Mouse (Mus musculus) heart, embryonic 12.5 days (tissue): ENCODE data around the gene Col2a1. TPM values are rescaled to one million over a fixed set of nuclear protein-coding genes. Genes with fewer than 3 reads are reported as not detected.
A peak's percentile ranks its signal among the peaks of the same experiment; 100 is the strongest.

Experiments
- ATAC-seq: fragments of 200-750 bp; cut with Nextera tagmentation; 2 replicates; pipeline ENCODE4 v1.8.0; 2017; ENCODE audit warnings: moderate TSS enrichment, moderate library complexity; ENCODE audit not compliant: insufficient number of reproducible peaks, low FRiP score
- H3K27ac ChIP-seq: fragments of 300-500 bp; sonication (generic); 2 replicates; pipeline ENCODE4 v1.5.1; 2016; ENCODE audit warnings: mild to moderate bottlenecking, moderate library complexity; ENCODE audit not compliant: poor library complexity, severe bottlenecking
- H3K27me3 ChIP-seq: fragments of 300-500 bp; sonication (generic); replicated peaks from 2 replicates; pipeline ENCODE4 v1.6.1; 2016; ENCODE audit warnings: mild to moderate bottlenecking, moderate library complexity
- H3K36me3 ChIP-seq: fragments of 300-500 bp; sonication (generic); 2 replicates; pipeline ENCODE4 v1.6.1; 2016; ENCODE audit warnings: mild to moderate bottlenecking, moderate library complexity
- H3K4me1 ChIP-seq: fragments of 300-500 bp; sonication (generic); replicated peaks from 2 replicates; pipeline ENCODE4 v1.6.1; 2016; ENCODE audit warnings: mild to moderate bottlenecking
- H3K4me2 ChIP-seq: fragments of 300-500 bp; sonication (generic); 2 replicates; pipeline ENCODE4 v1.6.1; 2016; ENCODE audit warnings: mild to moderate bottlenecking, moderate library complexity
- H3K4me3 ChIP-seq: fragments of 300-500 bp; sonication (generic); 2 replicates; pipeline ENCODE4 v1.5.1; 2016; ENCODE audit warnings: mild to moderate bottlenecking
- H3K9ac ChIP-seq: fragments of 300-500 bp; sonication (generic); 2 replicates; pipeline ENCODE4 v1.6.1; 2016; ENCODE audit warnings: mild to moderate bottlenecking, moderate library complexity
- H3K9me3 ChIP-seq: fragments of 300-500 bp; sonication (generic); replicated peaks from 2 replicates; pipeline ENCODE4 v1.6.1; 2016; ENCODE audit warnings: mild to moderate bottlenecking, moderate library complexity
- WGBS: fragments of 180-500 bp; shearing (Covaris S2); methylation state at CpG from one replicate; pipeline ENCODE4 v1.1.7; 2016; 5-methylcytosine and 5-hydroxymethylcytosine counted together
- polyA plus RNA-seq: library from polyadenylated mRNA; unstranded; fragments of >200 nt; fragmentation: Nextera tagmentation; extraction: Ambion mirVana; gene quantifications from 2 replicates; pipeline ENCODE4 v1.2.1, GENCODE M21; 2016

Col2a1 gene
- polyA plus RNA-seq, 1 experiment from 2014 or later: 78.9 TPM

DNA sequence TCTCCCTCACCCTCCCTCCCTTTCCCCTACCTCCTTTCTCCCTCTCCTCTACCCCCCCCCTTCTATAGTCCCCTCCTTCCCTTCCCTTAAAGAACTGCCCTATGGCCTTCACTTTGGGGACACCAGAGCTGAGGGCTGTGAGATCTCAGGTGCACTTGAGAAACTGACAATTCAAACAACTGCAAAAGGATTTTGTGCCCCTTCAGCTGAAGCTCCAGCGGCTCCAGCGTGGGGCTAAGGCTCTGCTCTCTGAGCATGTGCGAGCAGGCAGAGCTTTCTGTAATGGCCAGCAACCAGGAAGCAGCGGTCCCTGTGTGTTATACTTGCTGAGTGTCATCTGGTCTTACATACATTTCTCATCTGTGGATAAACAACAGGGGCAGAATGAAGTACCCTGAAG, 48.8 kb downstream of the Col2a1 start:
- H3K4me3 ChIP-seq: no peak overlapping the region
- H3K4me1 ChIP-seq: 0 out of 2 replicates have a peak, but pooled peaks cover 4% of the 10 kb centered on the region
- ATAC-seq: no peak
- H3K9ac ChIP-seq: no peak overlapping the region
- H3K27me3 ChIP-seq: peaks cover 30% of the 10 kb centered on the region
- no peak overlapping the region for H3K4me2 ChIP-seq
- WGBS: 31% methylated on average over 4 of the region's 4 CpGs
- H3K36me3 ChIP-seq: no peaks in the 10 kb centered on the region
- no peak overlapping the region for H3K27ac ChIP-seq
- H3K9me3 ChIP-seq: no peaks in the 10 kb centered on the region

DNA sequence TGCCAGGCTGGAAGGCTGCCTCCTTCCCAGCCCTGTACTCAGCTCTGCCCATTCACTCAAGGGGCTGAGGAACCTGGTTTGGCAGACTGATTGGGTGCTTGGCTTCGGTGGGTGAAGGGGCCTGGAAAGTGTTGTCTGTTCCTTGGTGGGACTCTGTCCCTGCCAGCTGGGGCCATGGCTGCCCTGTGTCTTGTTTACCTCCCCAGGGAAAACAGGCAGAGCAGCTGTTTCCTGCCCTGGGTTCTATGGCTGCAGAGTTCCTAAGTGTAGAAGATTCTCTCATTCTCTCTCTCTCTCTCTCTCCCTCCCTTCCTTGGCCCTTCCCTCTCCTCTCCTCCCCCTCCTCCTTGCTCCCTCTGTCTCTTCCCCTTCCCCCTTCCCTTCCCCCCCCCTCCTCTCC, 49.2 kb downstream of the Col2a1 start:
- Histone ChIP-seq H3K27me3 (peaks cover 34% of the 10 kb centered on the region), H3K4me3 (no peak overlapping the region), H3K4me2 (no peak overlapping the region), H3K27ac (no peak overlapping the region), H3K9ac (no peak overlapping the region), H3K9me3 (no peaks in the 10 kb centered on the region), H3K36me3 (no peaks in the 10 kb centered on the region), H3K4me1 (0 out of 2 replicates have a peak, but pooled peaks cover 4% of the 10 kb centered on the region)
- 42% methylated on average over 1 of the region's 1 CpGs for WGBS
- ATAC-seq: no peak

DNA sequence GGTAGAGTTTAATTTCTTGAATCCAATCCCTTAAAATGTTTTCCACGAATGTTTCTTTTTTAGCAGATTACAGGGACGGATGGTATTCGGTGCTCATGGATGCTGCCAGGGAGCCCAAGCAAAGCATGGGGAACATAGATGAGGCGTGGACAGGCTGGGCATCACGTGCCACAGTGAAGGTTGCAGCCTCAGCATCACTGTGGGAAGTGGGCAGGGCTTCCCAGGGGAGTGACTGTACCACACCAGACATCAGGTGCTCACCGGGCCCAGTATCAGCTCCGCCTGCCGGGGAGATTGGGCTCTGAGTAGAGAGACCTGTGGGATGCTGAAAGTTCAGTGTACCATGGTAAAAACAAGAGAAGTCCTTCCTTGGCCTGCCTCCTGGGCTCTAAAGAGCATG, 49.8 kb downstream of the Col2a1 start:
- Histone ChIP-seq H3K9ac (no peak overlapping the region), H3K4me2 (no peak overlapping the region), H3K27ac (no peak overlapping the region), H3K9me3 (no peaks in the 10 kb centered on the region), H3K27me3 (peaks cover 37% of the 10 kb centered on the region), H3K36me3 (no peaks in the 10 kb centered on the region), H3K4me1 (0 out of 2 replicates have a peak, but pooled peaks cover 4% of the 10 kb centered on the region), H3K4me3 (no peak overlapping the region)
- no peak for ATAC-seq
- WGBS: 76% methylated on average over 8 of the region's 8 CpGs

DNA sequence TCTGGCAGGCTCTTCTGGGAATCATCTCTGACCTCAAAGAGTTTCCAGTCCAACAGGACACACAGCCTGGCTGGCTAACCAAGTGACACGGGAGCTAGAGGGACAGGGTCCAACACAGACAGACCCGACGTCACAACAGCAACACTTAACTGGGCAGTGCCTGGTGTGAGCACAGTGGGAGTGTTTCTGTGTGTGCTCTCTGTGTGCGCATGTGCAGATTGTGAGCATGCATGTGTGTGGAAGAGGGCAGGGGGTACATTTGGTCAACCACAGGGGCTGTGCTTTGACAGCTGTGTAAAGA, 51.7 kb downstream of the Col2a1 start:
- ATAC-seq: no peak
- Histone ChIP-seq H3K27ac (no peak overlapping the region), H3K9ac (no peak overlapping the region), H3K36me3 (no peaks in the 10 kb centered on the region), H3K4me2 (no peak overlapping the region), H3K4me1 (0 out of 2 replicates have a peak, but pooled peaks cover 4% of the 10 kb centered on the region), H3K4me3 (no peak overlapping the region), H3K9me3 (no peaks in the 10 kb centered on the region), H3K27me3 (peaks cover 47% of the 10 kb centered on the region)
- 64% methylated on average over 4 of the region's 4 CpGs for WGBS

DNA sequence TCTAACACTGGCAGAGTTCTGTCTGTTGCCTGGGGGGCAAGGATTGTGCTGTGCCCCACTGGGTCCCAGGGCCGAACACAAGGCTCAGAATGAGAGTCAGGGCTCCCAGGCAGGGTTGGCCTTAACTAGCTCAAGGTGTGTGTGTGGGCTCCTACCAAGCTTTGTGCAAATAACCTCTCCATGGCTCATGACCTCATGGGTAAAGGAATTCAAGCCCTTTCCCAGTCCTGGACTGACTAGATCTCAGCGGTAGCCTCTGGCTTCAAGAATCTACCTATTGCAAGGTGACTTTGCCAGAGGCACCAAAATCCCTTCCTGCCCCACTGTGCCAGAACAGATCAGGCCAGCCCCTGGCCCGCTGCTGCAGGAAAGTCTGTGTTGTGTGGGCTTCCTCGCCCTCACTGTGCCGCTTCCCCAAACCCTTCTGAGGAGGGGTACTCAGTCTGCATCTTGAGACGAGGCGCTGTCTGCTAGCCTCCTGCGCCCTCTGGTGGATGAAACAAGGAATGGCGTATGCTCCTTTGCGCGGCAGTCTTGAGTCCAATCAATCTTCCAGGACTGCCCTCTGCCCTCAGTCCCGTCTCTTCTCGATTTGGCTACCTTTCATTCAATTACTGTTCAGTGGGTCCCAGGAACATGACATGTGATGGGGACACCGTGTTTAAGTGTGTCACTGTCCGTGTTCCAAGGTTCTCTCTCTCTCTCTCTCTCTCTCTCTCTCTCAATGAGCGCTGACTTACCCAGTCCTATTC, 52.2 kb downstream of the Col2a1 start:
- Histone ChIP-seq H3K27ac (no peak overlapping the region), H3K4me1 (0 out of 2 replicates have a peak, but pooled peaks cover 4% of the 10 kb centered on the region), H3K36me3 (no peaks in the 10 kb centered on the region), H3K9me3 (no peaks in the 10 kb centered on the region), H3K9ac (no peak overlapping the region), H3K27me3 (peaks cover 47% of the 10 kb centered on the region), H3K4me3 (no peak overlapping the region), H3K4me2 (peak overlapping the region; percentile 31)
- 16% methylated on average over 16 of the region's 16 CpGs for WGBS
- no peak for ATAC-seq

DNA sequence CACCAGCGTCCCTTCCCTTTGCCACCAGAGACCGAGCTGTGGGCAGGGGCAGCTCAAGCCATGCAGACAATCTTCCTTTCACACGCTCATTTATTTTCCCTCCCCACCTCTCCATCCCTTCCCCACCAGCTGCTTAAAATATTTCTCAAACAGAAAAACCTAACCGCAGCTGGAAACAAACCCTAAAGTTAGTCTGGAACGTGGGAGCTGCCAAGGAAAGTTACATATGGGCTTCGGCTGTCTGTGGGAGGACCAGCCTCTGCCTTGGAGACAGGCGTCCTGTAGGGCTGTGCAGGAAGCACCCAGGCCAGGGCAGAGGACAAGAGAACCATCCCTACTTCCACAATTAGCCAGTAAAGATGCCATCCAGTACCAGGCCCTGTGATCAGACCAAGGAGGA, 54.3 kb downstream of the Col2a1 start:
- H3K36me3 ChIP-seq: no peaks in the 10 kb centered on the region
- no peak overlapping the region for H3K27ac ChIP-seq
- H3K4me1 ChIP-seq: 0 out of 2 replicates have a peak, but pooled peaks cover 4% of the 10 kb centered on the region
- H3K9me3 ChIP-seq: no peaks in the 10 kb centered on the region
- H3K27me3 ChIP-seq: peaks cover 56% of the 10 kb centered on the region
- WGBS: 74% methylated on average over 7 of the region's 7 CpGs
- no peak overlapping the region for H3K4me2 ChIP-seq
- no peak for ATAC-seq
- H3K9ac ChIP-seq: no peak overlapping the region
- H3K4me3 ChIP-seq: no peak overlapping the region

DNA sequence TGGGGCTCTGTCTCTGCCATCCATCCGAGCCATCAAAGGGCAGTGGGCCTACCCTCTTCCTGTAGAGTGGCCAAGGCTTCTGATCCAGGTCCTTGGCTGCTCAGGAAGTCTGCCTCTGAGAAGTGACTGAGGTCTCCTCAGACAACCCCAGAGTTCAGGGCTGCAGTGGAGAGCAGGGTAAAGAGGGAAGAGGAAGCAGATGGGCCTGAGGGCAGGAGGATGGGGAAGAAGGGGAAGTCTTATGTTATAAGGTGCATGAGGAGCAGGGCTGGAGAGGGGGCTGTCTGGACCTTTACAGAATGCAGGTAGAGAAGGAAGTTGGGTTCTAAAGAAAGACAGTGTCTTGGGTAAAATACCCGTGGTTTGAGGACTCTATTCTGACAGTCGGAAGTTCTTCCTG, 54.8 kb downstream of the Col2a1 start:
- H3K9ac ChIP-seq: no peak overlapping the region
- WGBS: 70% methylated on average over 3 of the region's 3 CpGs
- no peak overlapping the region for H3K4me2 ChIP-seq
- no peaks in the 10 kb centered on the region for H3K36me3 ChIP-seq
- H3K4me1 ChIP-seq: 0 out of 2 replicates have a peak, but pooled peaks cover 4% of the 10 kb centered on the region
- H3K27me3 ChIP-seq: peaks cover 53% of the 10 kb centered on the region
- no peaks in the 10 kb centered on the region for H3K9me3 ChIP-seq
- no peak overlapping the region for H3K27ac ChIP-seq
- no peak for ATAC-seq
- H3K4me3 ChIP-seq: no peak overlapping the region

DNA sequence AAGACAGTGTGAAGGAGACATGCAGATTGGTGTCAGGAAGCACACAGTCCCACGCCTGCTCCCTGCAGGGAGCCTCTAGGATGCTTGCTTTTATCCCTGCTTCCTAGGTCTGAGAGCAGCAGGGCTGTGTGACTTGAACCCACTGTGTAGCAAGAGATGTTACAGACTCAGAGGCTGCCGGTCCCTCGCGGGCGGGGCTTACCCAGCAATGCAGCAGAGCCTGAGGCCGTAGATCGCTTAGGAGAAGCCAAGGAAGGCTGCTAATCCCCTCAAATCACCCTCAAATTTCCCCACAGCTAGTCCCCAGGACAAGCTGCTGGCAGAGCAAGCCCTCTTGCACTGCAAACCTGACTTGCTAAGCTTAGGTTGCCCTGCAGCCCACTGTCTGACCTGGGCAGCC, 55.8 kb downstream of the Col2a1 start:
- Histone ChIP-seq H3K9ac (no peak overlapping the region), H3K27ac (no peak overlapping the region), H3K36me3 (no peaks in the 10 kb centered on the region), H3K27me3 (peaks cover 47% of the 10 kb centered on the region), H3K4me3 (no peak overlapping the region), H3K9me3 (no peaks in the 10 kb centered on the region), H3K4me1 (0 out of 2 replicates have a peak, but pooled peaks cover 4% of the 10 kb centered on the region), H3K4me2 (no peak overlapping the region)
- WGBS: 26% methylated on average over 7 of the region's 7 CpGs
- ATAC-seq: no peak

DNA sequence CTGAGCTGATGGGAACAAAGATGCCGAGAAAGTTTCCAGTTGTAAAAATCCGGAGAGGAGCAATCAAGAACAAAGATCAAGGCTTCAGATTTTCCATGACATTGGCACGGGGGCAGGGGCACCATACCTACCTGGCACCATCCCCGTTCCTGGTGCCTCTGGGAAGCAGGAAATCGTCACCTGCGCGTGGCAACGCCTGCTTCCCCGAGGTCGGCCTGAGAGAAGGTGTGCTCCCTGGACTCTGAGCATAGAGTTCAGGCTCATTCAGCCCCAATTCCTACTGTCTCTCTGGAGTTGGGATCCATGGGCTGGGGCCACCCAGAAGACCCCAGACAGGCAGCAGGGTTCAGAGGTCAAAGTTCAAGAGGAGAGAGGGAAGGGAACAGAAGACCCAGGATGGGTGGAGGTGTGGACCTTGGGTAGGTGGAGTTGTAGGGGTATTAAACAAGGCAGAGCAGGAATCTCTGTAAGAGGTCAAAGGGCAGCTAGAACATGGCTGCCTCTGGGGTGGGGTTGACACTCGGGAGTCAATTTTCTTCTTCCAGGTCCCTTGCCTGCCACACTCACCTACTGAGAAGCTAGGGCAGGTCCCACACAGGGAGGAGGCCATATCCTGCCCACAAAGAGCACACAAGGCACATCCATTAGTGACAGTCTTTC, 58.7 kb downstream of the Col2a1 start:
- Histone ChIP-seq H3K4me1 (no peaks in the 10 kb centered on the region), H3K36me3 (no peaks in the 10 kb centered on the region), H3K9ac (no peak overlapping the region), H3K4me2 (no peak overlapping the region), H3K27me3 (peaks cover 29% of the 10 kb centered on the region), H3K4me3 (no peak overlapping the region), H3K9me3 (no peaks in the 10 kb centered on the region), H3K27ac (no peak overlapping the region)
- WGBS: 71% methylated on average over 10 of the region's 11 CpGs
- 0 out of 2 replicates have a peak, but pooled peaks have one; percentile 33 for ATAC-seq

DNA sequence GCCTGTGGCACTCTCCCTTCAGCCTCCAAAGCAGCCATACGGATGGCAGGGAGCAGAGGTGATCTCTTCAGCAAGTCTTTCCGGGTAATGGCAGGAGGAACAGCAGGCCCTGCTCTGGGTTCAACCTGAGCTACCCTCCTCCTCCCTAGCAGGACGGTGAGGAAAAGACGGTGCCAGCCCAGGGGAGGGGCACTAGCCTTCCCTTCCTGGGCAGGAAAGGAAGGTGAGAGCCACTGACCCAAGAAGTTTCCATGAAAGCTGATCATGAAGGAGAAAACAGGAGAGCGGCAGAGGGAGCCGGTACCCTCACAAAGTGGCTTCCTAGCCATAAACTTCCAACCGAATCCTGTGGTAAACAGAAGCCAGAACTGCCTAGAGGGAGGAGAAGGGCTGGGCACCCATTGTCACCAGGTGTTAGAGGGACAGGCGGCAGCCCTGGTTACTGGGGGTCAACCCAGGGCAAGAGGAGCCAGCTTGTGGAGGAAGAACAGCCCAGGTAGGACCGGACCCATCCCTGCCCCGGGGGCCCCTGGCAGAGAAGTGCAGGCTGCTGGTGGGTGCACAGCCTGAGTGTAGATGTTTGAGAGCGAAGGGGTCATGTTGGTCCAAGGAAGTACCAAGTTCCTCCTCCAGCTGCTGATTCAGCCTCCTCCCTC, 59.4 kb downstream of the Col2a1 start:
- Histone ChIP-seq H3K9me3 (no peaks in the 10 kb centered on the region), H3K4me2 (no peak overlapping the region), H3K9ac (no peak overlapping the region), H3K27ac (no peak overlapping the region), H3K36me3 (no peaks in the 10 kb centered on the region), H3K4me3 (no peak overlapping the region), H3K4me1 (no peaks in the 10 kb centered on the region), H3K27me3 (peaks cover 23% of the 10 kb centered on the region)
- WGBS: 77% methylated on average over 11 of the region's 11 CpGs
- ATAC-seq: no peak

DNA sequence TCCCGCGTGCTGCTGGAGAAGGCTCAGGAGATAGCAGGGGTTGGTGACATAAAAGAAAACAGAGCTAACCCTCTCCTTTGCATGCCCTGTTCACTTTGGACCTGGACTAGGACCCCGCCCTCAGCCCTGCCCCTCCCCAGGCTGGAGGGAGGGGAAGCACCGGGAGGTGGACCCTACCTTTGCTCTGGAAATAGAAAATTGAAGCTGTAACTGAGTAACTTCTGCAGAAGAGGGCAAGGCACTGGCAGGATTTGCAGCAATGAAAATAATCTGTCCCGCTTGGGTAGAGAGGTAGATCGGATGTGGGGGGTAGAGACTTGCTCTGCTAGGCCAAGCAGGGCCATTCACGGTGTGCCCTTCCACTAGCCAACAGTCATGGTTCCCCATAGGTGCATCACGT, 61.1 kb downstream of the Col2a1 start:
- no peak overlapping the region for H3K27ac ChIP-seq
- no peak overlapping the region for H3K9ac ChIP-seq
- H3K4me2 ChIP-seq: no peak overlapping the region
- 80% methylated on average over 8 of the region's 8 CpGs for WGBS
- ATAC-seq: no peak
- peaks cover 13% of the 10 kb centered on the region; the same call in 1 of the 2 replicates for H3K27me3 ChIP-seq
- peaks cover 6% of the 10 kb centered on the region for H3K4me1 ChIP-seq
- H3K4me3 ChIP-seq: no peak overlapping the region
- H3K9me3 ChIP-seq: no peaks in the 10 kb centered on the region
- no peaks in the 10 kb centered on the region for H3K36me3 ChIP-seq
